Mouse (Mus musculus) spleen, adult 2 months (tissue): ENCODE data around the gene Pax4. TPM values are rescaled to one million over a fixed set of nuclear protein-coding genes. Genes with fewer than 3 reads are reported as not detected.

Experiments
- DNase-seq, 2 experiments: peaks; one replicate each; pipeline versions ENCODE4 v3.0.0 to v3.0.0-alpha.2; 2012 to 2021; ENCODE audit warnings: low spot score in 2 of 2, low read depth in 1 of 2
- H3K27ac ChIP-seq: fragments of 200-500 bp; 2 replicates; pipeline ENCODE4 v1.5.1; 2012; ENCODE audit warnings: low read length, inconsistent platforms; ENCODE audit not compliant: insufficient read depth
- H3K27me3 ChIP-seq: fragments of 200-500 bp; 2 replicates; pipeline ENCODE4 v1.6.1; 2012; ENCODE audit warnings: mild to moderate bottlenecking, moderate library complexity, low read length, inconsistent platforms; ENCODE audit not compliant: control insufficient read depth, insufficient read depth
- H3K36me3 ChIP-seq: fragments of 200-500 bp; 2 replicates; pipeline ENCODE4 v1.6.1; 2012; ENCODE audit warnings: mild to moderate bottlenecking, low read length, inconsistent platforms; ENCODE audit not compliant: control insufficient read depth, insufficient read depth
- H3K4me1 ChIP-seq: fragments of 200-500 bp; 2 replicates; pipeline ENCODE4 v1.6.1; 2011; ENCODE audit warnings: inconsistent platforms; ENCODE audit not compliant: control insufficient read depth, insufficient read depth, insufficient read length
- H3K4me3 ChIP-seq: fragments of 200-500 bp; 2 replicates; pipeline ENCODE4 v1.5.1; 2011; ENCODE audit warnings: mild to moderate bottlenecking, inconsistent platforms; ENCODE audit not compliant: insufficient read depth, insufficient read length; ENCODE audit errors: extremely low read depth
- CTCF ChIP-seq: fragments of 200-500 bp; IDR thresholded peaks from 2 replicates; pipeline ENCODE4 v1.5.1; 2011; ENCODE audit warnings: mild to moderate bottlenecking, inconsistent platforms; ENCODE audit not compliant: insufficient read depth, insufficient read length, insufficient replicate concordance; ENCODE audit errors: extremely low read depth
- POLR2A ChIP-seq: fragments of 200-500 bp; IDR thresholded peaks from 2 replicates; pipeline ENCODE4 v1.6.1; 2011; ENCODE audit warnings: low read depth, low read length, inconsistent platforms
- WGBS: fragments of 180-500 bp; shearing (Covaris S2); methylation state at CpG from one replicate; pipeline ENCODE4 v1.1.7; 2018; 5-methylcytosine and 5-hydroxymethylcytosine counted together
- polyA plus RNA-seq: library from polyadenylated mRNA; depleted of rRNA; stranded (reverse); fragments of >200 nt; gene quantifications from 2 replicates; pipeline ENCODE4 v1.2.3, GENCODE M21; 2012

Gene Pax4
- polyA plus RNA-seq, 1 experiment, result not detected

DNA sequence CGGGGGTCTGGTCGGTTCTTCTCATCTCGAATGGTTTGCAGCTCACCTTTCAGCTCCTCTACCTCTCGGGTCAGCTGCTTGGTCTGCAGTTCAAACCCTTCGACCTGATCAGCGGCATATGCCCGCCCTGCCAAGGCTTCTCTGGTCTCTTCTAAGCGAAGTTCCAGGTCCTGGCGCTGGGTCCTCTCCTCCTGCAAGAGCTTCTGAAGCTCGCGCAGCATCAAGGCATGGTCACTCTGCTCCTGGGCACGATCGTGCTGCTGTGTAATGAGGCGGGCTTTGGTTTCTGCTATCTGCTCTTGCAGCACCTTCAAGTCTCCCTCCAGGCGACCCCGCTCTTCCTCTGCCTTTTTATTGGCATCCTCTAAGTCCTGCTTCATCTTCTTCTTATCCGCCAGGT is 28.8 kb downstream of the Pax4 start:
- no peak overlapping the region for H3K27ac ChIP-seq
- no peak for TF ChIP-seq POLR2A
- no peak for TF ChIP-seq CTCF
- no peak for DNase-seq
- H3K4me1 ChIP-seq, result peaks cover 12% of the 10 kb centered on the region; the same call in 1 of the 2 replicates
- H3K36me3 ChIP-seq, result peaks cover 24% of the 10 kb centered on the region
- WGBS, result 86% methylated on average over 17 of the region's 17 CpGs
- H3K4me3 ChIP-seq, result no peak overlapping the region
- no peaks in the 10 kb centered on the region for H3K27me3 ChIP-seq

DNA sequence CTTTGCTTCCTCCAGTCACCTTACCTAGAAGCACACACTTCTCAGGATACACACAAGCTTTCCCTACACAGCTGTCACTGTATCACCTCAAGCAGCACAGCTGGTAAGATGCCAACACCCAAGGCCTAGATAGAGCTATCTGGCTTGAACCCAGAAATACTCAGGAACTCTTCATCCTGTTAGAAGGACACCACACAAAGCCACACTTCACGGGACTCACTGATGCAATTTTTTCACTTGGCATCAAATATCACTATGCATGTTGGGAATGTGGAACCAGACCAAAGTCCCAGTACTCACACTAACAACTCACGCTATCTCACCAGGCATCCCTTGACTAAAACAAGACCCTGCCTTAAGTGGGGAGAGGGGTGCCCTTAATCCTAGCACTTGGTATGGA is 29.5 kb downstream of the Pax4 start:
- DNase-seq, result no peak
- 80% methylated on average over 2 of the region's 2 CpGs for WGBS
- no peaks in the 10 kb centered on the region for H3K27me3 ChIP-seq
- H3K27ac ChIP-seq, result no peak overlapping the region
- TF ChIP-seq CTCF, result no peak
- no peak for TF ChIP-seq POLR2A
- H3K4me3 ChIP-seq, result no peak overlapping the region
- H3K36me3 ChIP-seq, result peaks cover 21% of the 10 kb centered on the region
- peaks cover 12% of the 10 kb centered on the region; the same call in 1 of the 2 replicates for H3K4me1 ChIP-seq

DNA sequence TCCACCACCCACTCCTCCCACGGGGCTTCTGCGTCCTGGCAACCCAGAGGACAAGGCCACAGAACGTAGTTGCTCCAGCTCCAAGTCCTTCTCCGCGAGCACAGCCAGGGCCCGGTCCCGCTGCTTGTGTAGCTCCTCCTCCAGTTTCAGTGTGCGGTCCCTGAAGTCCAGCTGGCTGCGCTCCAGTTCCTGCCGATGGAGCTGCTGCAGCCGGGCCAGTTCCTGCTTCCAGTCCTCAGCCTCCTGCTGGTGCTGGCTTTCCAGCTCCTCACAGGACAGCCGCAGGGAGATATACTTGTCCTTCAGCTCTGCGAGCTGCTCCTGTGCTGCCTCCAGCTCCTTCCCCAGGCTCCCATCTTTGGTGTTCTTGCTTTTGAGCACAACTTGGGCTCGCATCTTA is 30.7 kb downstream of the Pax4 start:
- no peak overlapping the region for H3K27ac ChIP-seq
- 80% methylated on average over 14 of the region's 14 CpGs for WGBS
- no peak for TF ChIP-seq POLR2A
- no peak for TF ChIP-seq CTCF
- H3K4me3 ChIP-seq, result no peak overlapping the region
- peaks cover 21% of the 10 kb centered on the region for H3K36me3 ChIP-seq
- peaks cover 9% of the 10 kb centered on the region; the same call in 1 of the 2 replicates for H3K4me1 ChIP-seq
- DNase-seq, result no peak
- H3K27me3 ChIP-seq, result no peaks in the 10 kb centered on the region

DNA sequence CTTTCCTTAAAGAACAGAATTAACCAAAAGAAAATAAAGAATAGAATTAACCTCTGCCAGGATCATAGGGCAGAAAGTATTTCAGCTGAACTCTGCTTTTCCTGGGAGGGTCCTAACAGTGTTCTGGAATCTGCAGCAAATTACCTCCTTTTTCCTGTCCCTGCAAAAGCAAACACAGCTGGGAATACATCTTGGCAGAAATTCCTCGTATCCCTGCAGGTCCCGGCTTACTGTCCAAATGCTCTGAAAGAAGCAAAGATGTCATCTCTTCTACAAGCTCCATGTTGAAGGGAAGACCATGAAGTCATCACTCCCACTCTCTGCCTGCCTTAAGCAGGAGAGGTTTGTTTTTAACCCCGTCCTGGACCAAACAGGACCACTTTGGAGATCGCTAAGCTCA is 32.2 kb downstream of the Pax4 start:
- H3K4me3 ChIP-seq, result no peak overlapping the region
- no peak overlapping the region for H3K27ac ChIP-seq
- no peak for DNase-seq
- no peak for TF ChIP-seq CTCF
- TF ChIP-seq POLR2A, result no peak
- 86% methylated on average over 4 of the region's 4 CpGs for WGBS
- no peaks in the 10 kb centered on the region for H3K27me3 ChIP-seq
- peaks cover 21% of the 10 kb centered on the region for H3K36me3 ChIP-seq
- H3K4me1 ChIP-seq, result peaks cover 9% of the 10 kb centered on the region; the same call in 1 of the 2 replicates

DNA sequence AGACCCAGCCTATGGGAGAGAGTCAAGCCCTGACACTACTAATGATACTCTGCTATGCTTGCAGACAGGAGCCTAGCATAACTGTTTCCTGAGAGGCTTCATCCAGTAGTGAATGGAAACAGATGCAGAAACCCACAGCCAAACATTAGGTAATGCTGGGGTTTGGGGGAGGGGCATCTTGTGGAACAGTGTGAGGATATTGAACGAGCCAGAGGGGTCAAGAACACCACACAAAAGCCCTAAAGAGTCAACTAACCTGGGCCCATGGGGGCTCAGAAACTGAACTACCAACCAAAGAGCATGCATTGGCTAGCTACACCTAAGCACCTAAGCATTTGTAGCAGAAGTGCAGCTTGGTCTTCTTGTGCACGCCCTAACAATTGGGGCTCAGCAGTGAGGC is 37.9 kb downstream of the Pax4 start:
- DNase-seq, result no peak
- TF ChIP-seq POLR2A, result no peak
- no peak for TF ChIP-seq CTCF
- 53% methylated on average over 2 of the region's 2 CpGs for WGBS

DNA sequence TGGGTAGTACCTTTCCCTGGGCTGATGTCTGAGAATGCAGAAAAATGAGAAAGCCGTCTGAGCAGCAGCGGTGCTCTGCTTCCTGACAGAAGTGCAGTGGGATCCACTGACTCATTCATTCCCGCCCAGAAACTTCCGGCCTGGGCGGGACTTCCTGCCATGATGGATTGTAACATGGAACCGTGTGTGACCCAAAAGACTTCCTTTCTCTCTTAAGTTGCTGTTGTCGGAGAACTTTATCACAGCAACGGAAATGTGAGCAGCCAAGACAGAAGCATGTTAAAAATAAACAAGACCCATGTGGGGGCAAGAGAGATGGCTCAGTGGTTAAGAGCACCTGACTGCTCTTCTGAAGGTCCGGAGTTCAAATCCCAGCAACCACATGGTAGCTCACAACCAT is 39.1 kb downstream of the Pax4 start:
- H3K36me3 ChIP-seq, result no peaks in the 10 kb centered on the region
- no peak overlapping the region for H3K4me3 ChIP-seq
- no peak for DNase-seq
- no peaks in the 10 kb centered on the region for H3K27me3 ChIP-seq
- no peak overlapping the region for H3K27ac ChIP-seq
- whole genome bisulfite sequencing, result 47% methylated on average over 9 of the region's 9 CpGs
- TF ChIP-seq CTCF, result no peak
- TF ChIP-seq POLR2A, result no peak
- no peaks in the 10 kb centered on the region for H3K4me1 ChIP-seq

More for the DNA sequence above, 37.9 kb downstream of the Pax4 start:
- H3K4me3 ChIP-seq, result no peak overlapping the region
- no peaks in the 10 kb centered on the region for H3K4me1 ChIP-seq
- no peaks in the 10 kb centered on the region; the same call in 1 of the 2 replicates for H3K36me3 ChIP-seq
- H3K27ac ChIP-seq, result no peak overlapping the region
- H3K27me3 ChIP-seq, result no peaks in the 10 kb centered on the region

DNA sequence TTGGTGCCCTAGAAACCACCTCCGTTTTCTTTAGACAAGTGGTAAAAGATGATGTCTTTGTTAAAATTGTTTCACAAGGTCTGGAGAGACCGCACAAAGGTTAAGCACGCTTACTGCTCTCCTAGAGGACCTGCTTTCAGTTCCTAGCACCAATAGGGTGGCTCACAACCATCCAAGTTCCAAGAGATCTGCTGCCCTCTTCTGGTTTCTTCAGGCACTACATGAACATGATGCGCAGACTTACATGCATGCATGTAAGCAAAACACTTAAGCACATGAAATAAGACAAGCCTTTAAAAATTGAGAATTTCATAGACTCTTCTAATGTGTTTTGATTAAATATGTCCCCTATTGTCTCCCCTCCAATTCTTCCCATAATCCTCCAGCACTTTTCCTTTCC is 49.4 kb downstream of the Pax4 start:
- no peaks in the 10 kb centered on the region for H3K36me3 ChIP-seq
- no peak for DNase-seq
- no peak overlapping the region for H3K27ac ChIP-seq
- no peaks in the 10 kb centered on the region; the same call in 1 of the 2 replicates for H3K4me1 ChIP-seq
- H3K4me3 ChIP-seq, result no peak overlapping the region
- WGBS, result 94% methylated on average over 4 of the region's 4 CpGs
- peaks cover 9% of the 10 kb centered on the region for H3K27me3 ChIP-seq
- TF ChIP-seq POLR2A, result no peak
- TF ChIP-seq CTCF, result no peak
